Mouse (Mus musculus) heart, postnatal 0 days (tissue): ENCODE results near the gene Rcan1.

Source experiments
- CTCF ChIP-seq: IDR thresholded peaks from 2 replicates; pipeline ENCODE4 v1.5.1; 2016; ENCODE audit warnings: antibody characterized with exemption, control low read depth, low read depth
- EP300 ChIP-seq: IDR thresholded peaks from 2 replicates; pipeline ENCODE4 v1.6.1; 2016; ENCODE audit warnings: antibody characterized with exemption, low read depth

DNA sequence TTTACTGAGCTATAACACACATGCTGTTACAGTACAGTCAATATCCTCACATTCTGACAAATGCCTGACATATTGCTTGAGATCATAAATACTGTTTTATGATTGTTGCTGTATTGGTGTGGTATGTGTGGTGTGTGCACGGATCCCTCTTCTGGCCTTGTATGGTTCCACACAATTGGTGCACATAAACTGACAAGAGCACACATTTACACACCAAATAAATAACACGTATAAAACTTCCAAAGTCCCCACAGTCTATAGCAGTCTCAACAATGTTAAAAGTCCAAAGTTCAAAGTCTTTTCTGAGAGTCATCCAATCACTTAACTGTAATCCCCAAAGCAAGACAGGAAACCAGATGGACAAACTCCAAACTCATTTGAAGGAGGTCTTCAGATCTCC, 53.4 kb downstream of the Rcan1 start:
- TF ChIP-seq CTCF (no peak), EP300 (no peak)
